Mouse (Mus musculus) kidney, postnatal 4 days (tissue): Measurements from ENCODE around the gene Cd300ld.
"Not testable (repeated sequence)": the region's sequence is repeated elsewhere in the genome, so short reads cannot be mapped to it uniquely, and the experiment has no call there.

Source experiments
- DNase-seq, 2 experiments: peaks; one replicate each; pipeline ENCODE4 v3.0.0; 2021; ENCODE audit warnings: mixed read lengths in 2 of 2

Cd300ld gene

DNA sequence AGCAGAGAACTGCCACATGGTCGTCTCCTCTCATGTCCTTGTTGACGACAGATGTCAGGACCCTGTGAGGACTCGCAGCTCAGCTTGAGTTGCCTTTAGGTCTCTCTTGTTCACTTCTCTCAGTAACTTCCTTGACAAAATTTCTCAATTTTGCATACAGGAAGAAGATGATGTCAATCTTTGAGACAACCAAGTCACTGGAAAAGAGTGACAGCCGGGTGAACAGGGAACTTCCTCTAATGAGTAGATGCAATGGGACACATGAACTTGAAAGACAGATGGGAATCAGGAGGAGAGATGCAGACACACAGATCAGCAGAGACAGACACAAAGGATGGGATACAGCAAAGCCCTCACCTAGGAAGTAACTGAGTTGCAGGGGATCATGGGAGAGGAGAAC is at the start of gene Cd300ld:
Gene Cd300ld, minus strand, starts transcription at position 130 of the 400 bp plus-strand sequence.
- no peak for DNase-seq

DNA sequence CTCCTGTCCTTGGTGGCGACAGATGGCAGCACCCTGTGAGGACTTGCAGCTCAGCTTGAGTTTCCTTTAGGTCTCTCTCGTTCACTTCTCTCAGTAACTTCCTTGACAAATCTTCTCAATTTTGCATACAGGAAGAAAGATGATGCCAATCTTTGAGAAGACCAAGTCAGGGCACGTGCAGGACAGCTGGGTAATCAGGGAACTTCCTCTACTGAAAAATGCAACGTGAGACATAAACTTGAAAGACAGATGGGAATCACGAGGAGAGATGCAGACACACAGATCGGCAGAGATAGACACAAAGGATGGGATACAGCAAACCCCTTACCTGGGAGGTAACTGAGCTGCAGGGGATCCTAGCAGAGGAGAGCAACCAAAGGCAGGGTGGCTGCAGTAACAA is 47.9 kb upstream of the Cd300ld start, which contains the start of gene Cd300ld5:
Gene Cd300ld5, minus strand, starts transcription at position 101 of the 400 bp plus-strand sequence.
- DNase-seq, result not testable (repeated sequence)

DNA sequence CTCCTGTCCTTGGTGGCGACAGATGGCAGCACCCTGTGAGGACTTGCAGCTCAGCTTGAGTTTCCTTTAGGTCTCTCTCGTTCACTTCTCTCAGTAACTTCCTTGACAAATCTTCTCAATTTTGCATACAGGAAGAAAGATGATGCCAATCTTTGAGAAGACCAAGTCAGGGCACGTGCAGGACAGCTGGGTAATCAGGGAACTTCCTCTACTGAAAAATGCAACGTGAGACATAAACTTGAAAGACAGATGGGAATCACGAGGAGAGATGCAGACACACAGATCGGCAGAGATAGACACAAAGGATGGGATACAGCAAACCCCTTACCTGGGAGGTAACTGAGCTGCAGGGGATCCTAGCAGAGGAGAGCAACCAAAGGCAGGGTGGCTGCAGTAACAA is 37.2 kb upstream of the Cd300ld start, which contains the start of gene Cd300ld4:
Gene Cd300ld4, minus strand, starts transcription at position 101 of the 400 bp plus-strand sequence.
- not testable (repeated sequence) for DNase-seq

DNA sequence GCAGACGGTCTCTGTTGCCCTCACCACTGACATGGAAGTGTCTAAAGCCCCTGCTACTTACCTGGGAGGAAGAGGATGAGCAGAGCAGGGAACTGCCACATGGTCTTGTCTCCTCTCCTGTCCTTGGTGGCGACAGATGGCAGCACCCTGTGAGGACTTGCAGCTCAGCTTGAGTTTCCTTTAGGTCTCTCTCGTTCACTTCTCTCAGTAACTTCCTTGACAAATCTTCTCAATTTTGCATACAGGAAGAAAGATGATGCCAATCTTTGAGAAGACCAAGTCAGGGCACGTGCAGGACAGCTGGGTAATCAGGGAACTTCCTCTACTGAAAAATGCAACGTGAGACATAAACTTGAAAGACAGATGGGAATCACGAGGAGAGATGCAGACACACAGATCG is 26.4 kb upstream of the Cd300ld start, which contains the start of gene Cd300ld2:
Gene Cd300ld2, minus strand, starts transcription at position 101 of the 400 bp plus-strand sequence.
- DNase-seq, result not testable (repeated sequence)

DNA sequence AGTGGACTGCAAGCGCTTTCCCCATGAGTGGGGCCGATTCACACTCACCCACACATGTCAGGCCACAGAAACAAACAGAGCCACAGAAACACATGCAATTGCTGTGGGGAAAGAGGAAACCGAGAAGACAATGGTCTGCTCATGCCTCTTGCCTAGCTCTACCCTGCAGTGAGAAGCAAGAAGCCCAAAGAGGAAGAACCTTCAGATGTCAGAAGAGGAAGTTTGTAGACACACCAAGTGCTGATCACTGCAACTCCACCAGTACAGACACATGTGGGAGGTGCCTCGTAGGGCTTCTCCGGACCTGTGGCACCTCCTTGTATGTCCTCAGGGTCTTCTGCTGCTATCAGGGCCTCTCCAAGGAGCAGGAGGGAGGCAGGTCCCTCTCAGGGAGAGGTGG is 14.3 kb upstream of the Cd300ld start:
- no peak for DNase-seq

DNA sequence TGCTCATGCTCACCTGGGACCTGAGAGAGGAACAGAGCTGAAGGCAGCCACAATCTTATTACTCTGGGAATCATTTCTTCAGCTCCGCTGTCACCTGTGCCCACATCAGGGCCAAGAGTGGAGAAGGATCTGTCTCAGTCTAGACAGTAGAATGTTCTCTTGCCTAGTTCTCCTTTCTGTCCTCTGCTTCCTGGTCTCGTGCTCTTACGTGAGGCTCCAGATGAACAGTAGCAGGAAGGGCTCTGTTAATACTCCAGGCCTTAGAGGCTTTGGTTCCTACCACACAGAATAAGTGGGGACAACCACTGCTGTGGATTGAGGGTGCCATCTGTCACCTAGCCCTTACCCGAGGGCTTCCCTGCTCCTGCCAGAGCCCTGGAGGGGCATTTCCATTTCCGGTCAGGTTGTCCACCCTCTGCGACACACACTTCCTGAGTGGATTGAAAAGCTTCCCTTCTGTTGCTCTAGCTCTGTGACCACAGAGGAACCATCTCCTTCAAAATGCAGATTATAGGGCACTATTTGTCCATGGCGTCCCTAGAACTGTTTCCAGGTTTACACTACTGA is 11.8 kb upstream of the Cd300ld start, which contains the start of gene Cd300c2:
Gene Cd300c2, minus strand, starts transcription at position 407 of the 567 bp plus-strand sequence.
- DNase-seq, result no peak

DNA sequence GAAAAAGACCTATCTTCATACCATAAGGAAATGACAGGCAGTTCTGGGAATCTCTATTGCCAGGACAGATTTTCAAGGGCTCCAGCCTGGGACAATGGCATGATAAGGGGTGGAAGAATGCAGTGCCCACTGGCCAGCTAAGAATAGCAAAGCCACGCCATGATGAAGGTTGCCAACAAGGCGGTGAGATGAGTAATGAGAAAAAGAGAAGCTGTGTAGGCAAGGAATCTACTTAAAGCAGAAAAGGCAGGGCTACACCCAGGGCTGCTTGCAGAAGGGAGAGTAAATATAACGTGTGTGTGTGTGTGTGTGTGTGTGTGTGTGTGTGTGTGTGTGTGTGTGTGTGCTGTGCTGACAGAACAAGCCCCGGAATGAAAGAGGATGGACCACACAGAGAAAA is 7.9 kb downstream of the Cd300ld start:
- DNase-seq, result no peak

DNA sequence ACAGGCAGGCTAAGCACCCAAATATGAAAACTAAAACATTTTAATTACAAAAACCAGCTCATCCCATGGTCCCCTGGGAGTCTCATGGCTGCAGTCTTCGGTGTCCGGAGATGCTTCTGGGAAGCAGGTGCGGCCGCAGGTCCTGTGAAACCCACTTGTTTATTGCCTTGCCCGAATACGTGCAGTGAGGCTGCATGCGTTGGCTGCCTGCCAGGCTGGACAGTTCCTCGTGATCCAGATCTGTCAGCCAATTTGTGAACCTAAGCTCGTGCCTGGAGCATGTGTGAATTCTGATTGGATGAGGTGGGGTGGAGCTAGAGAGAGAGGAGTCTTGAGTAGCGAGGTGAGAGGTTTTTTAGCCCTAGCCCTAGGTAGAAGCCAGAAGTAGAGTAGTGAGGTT is 17.0 kb downstream of the Cd300ld start:
- no peak for DNase-seq

DNA sequence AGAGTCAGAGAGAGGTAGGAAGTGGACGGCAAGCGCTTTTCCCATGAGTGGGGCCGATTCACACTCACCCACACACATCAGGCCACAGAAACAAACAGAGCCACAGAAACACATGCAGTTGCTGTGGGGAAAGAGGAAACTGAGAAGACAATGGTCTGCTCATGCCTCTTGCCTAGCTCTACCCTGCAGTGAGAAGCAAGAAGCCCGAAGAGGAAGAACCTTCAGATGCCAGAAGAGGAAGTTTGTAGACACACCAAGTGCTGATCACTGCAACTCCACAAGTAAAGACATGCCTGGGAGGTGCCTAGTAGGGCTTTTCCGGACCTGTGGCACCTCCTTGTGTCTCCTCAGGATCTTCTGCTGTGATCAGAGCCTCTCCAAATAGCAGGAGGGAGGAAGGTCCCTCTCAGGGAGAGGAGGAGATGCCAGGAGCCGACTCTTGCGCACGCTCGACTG is 20.9 kb downstream of the Cd300ld start, which contains the start of gene Cd300c:
Gene Cd300c, minus strand, starts transcription at position 406 of the 456 bp plus-strand sequence.
- no peak for DNase-seq

DNA sequence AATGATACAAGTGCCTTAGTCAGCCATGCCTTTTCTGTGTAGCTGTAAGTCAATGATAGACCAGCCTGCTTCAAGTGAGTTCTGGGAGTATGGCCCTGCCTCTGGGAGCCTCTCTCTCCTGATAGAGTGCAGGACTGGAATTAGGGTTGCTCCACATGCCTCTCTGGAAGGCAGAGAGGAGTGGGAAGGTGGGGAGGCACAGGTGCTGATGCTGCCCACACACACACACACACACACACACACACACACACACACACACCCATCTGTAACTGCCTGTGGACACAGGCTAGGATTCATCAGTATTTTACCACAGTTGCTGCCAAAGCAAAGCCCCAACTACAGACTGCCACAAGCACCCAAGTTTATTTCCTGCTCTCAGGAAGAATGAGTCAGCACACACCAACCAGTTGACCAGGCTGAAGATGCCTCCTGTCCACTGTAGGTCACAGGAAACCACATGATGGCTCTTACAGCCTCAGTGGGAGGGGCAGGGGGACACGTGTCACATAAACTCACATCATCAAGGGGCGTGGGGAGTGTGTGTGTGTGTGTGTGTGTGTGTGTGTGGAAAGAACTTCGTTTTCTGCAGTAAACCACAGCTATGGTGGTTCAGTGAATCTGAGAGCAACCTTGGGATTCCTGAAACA is 24.4 kb downstream of the Cd300ld start:
- DNase-seq, result peak in 1 of 2 experiments; percentile 7

DNA sequence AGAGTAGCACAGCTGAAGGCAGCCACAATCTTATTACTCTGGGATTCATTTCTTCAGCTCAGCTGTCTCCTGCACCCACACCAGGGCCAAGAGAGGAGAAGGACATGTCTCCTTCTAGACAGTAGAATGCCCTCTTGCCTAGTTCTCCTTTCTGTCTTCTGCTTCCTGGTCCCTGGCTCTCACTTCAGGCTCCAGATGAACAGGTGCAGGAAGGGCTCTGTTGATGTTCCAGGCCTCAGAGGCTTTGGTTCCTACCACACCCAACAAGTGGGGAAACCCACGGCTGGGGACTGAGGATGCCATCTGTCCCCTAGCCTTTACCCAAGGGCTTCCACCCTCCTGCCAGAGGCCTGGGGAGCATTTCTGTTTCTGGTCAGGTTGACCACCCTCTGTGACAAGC is 29.4 kb downstream of the Cd300ld start:
- no peak for DNase-seq

DNA sequence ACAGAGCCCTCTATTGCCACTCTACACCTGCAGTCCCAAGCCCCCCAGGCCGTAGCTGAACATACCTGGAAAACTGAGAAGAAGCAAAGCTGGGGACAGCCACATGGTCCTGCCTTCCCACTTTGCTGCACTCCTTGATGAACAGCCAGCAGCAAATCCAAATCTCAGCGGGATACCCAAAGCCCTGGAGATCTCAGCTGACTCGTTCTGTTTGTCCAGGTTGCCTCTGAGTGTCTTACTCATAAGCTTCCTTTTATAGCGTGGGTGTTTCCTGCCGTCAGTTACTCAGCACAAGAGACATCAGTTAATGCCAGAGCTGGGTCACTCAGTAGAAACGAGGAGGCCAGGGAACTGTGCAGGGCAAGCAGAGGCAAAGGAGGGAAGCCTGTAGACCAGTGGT is 55.6 kb downstream of the Cd300ld start, which contains the start of gene Cd300lb:
Gene Cd300lb, minus strand, starts transcription at position 243 of the 400 bp plus-strand sequence.
- DNase-seq, result no peak

DNA sequence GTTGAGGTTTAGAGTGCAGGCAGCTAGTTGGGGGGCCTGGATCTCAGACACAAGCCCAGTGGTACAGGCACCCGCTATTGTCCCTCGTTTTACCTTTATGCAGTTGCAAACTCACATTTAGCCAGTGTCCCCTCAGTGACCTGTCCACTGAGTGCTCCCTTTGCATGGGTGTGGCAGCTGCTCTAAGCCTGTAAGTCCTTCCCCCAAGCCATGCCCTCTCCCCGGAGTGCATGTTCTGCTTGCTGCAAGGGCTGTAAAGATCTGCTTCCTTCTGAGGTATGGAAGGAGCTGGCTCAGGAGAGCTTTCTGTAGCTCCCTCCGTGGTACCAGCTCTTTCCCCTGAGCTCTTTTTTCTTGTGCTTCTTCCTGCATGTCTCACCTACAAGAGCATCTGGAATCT is 56.1 kb downstream of the Cd300ld start:
- no peak for DNase-seq
